In the genomic region with DNA sequence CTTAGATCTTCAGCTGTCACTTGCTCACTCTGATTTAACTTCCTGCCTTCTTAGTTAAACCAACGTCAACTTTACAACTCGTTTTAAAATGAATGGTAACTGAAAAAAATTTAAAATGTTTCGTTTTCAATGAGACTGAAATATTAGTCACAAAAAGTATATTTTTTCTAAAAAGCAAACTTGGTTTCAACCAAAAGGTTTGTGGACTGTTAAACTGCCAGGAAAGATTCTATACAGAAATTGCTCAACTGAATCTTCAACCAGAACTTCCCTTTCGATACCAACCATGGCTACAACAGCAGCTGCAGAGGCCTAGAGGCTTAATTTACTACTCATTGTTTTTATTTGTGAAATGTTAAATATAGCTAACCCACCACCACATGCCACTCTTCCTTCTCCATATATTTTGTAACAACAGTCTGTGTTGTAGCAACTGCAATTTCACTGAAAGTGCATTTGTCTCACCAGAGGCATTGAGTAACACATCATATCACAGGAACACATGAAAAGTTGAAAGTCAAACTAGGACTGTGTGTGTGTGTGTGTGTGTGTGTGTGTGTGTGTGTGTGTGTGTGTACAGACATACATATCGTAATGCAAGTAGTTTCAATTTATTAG, we compare ENCODE assay signal across 22 mouse cellular contexts. TPM values are rescaled to one million over a fixed set of nuclear protein-coding genes. Genes with fewer than 3 reads are reported as not detected.
DNase-seq lines count a peak whose midpoint lies in the region; ATAC-seq and TF ChIP-seq lines count a peak whose summit lies in the region.
"Had no signal": no experiment of that assay in that cellular context is flagged by ENCODE, and none has a peak within 500 bp of the region (broad histone marks: within the 10 kb centered on the region; RNA-seq: fewer than 3 reads in every experiment).

No protein-coding gene starts in this region.

- ATAC-seq in lung, postnatal 0 days, result peak; percentile 76
- peak; percentile 95 for ATAC-seq in common myeloid progenitor, adult 5-6 weeks (replicated peaks; ENCODE audit: low read depth, poor library complexity, severe bottlenecking)
- no peak for ATAC-seq in forebrain, postnatal 0 days
- no peak for ATAC-seq in intestine, embryonic 16.5 days
- ATAC-seq: hindbrain, postnatal 0 days had no signal

- DNase-seq in lung, postnatal 0 days (ENCODE audit: low spot score), result peak; percentile 86
- DNase-seq in lung, postnatal 10 days, result no peak
- DNase-seq in CD4-positive helper T cell, adult 2 months (ENCODE audit: low read depth, low spot score), result peak; percentile 64
- DNase-seq in c-Kit-positive CD71-positive TER-119-positive erythroid progenitor cells, embryonic 14.5 days (ENCODE audit: low spot score), result no peak
- no peak for DNase-seq in forebrain, postnatal 0 days
- DNase-seq: adrenal gland, postnatal 14 days; cerebellum, postnatal 10 days; heart, adult 2 months; heart, postnatal 10 days; kidney, adult 9 months; liver, embryonic 13.5 days; thymus, postnatal 4 days had no signal

- no peaks in the 10 kb centered on the region for H3K4me1 ChIP-seq in lung, postnatal 0 days (ENCODE audit: insufficient read depth, low read depth, low read length)
- no peaks in the 10 kb centered on the region for H3K4me1 ChIP-seq in forebrain, postnatal 0 days (ENCODE audit: insufficient read depth)
- H3K4me1 ChIP-seq in intestine, embryonic 16.5 days (ENCODE audit: control insufficient read depth, insufficient read depth, low read length), result no peaks in the 10 kb centered on the region
- H3K4me1 ChIP-seq: embryonic facial prominence, embryonic 12.5 days; forebrain, embryonic 10.5 days; liver, embryonic 13.5 days; midbrain, embryonic 10.5 days; neural tube, embryonic 12.5 days had no signal

- no peaks in the 10 kb centered on the region for H3K27me3 ChIP-seq in lung, postnatal 0 days (replicated peaks; ENCODE audit: insufficient read depth, low read length)
- H3K27me3 ChIP-seq in myocyte (ENCODE audit: control insufficient read depth, insufficient read depth, insufficient read length), result no peaks in the 10 kb centered on the region
- no peaks in the 10 kb centered on the region for H3K27me3 ChIP-seq in forebrain, postnatal 0 days (ENCODE audit: insufficient read depth, low read length)
- H3K27me3 ChIP-seq in intestine, embryonic 16.5 days (replicated peaks; ENCODE audit: control insufficient read depth, insufficient read depth, low read length), result no peaks in the 10 kb centered on the region
- H3K27me3 ChIP-seq: embryonic facial prominence, embryonic 12.5 days; liver, embryonic 13.5 days; neural tube, embryonic 12.5 days had no signal

- peak; percentile 64; the same call in 1 of the 2 replicates for TF ChIP-seq EP300 in lung, postnatal 0 days (IDR thresholded peaks at IDR 0.05)

- H3ac ChIP-seq in myocyte (ENCODE audit: control insufficient read depth, insufficient read length), result no peak overlapping the region

- H3K4me2 ChIP-seq in lung, postnatal 0 days (replicated peaks; ENCODE audit: low read depth, low read length), result no peak overlapping the region
- peak overlapping the region; percentile 5 for H3K4me2 ChIP-seq in myocyte (ENCODE audit: low read depth)
- H3K4me2 ChIP-seq in forebrain, postnatal 0 days (ENCODE audit: low read depth), result no peak overlapping the region
- no peak overlapping the region for H3K4me2 ChIP-seq in intestine, embryonic 16.5 days (ENCODE audit: low read depth, low read length)
- H3K4me2 ChIP-seq: embryonic facial prominence, embryonic 12.5 days; liver, embryonic 13.5 days; neural tube, embryonic 12.5 days had no signal

- H3K9me3 ChIP-seq in lung, postnatal 0 days (ENCODE audit: low read length), result no peaks in the 10 kb centered on the region
- no peaks in the 10 kb centered on the region for H3K9me3 ChIP-seq in forebrain, postnatal 0 days (ENCODE audit: low read length)
- H3K9me3 ChIP-seq in intestine, embryonic 16.5 days (ENCODE audit: control insufficient read depth, low read length), result no peaks in the 10 kb centered on the region
- H3K9me3 ChIP-seq: embryonic facial prominence, embryonic 12.5 days; forebrain, embryonic 10.5 days; G1E; liver, embryonic 13.5 days; midbrain, embryonic 10.5 days; neural tube, embryonic 12.5 days had no signal

- H3K9ac ChIP-seq in lung, postnatal 0 days (replicated peaks; ENCODE audit: low read depth), result no peak overlapping the region
- no peak overlapping the region for H3K9ac ChIP-seq in forebrain, postnatal 0 days
- no peak overlapping the region for H3K9ac ChIP-seq in intestine, embryonic 16.5 days (ENCODE audit: low read depth, low read length)
- H3K9ac ChIP-seq: embryonic facial prominence, embryonic 12.5 days; liver, embryonic 13.5 days; neural tube, embryonic 12.5 days had no signal

- 46% methylated on average over 5 of the region's 5 CpGs for WGBS in lung, postnatal 0 days
- WGBS in forebrain, postnatal 0 days, result 83% methylated on average over 5 of the region's 5 CpGs
- WGBS in intestine, embryonic 16.5 days, result 73% methylated on average over 5 of the region's 5 CpGs

- no peak for TF ChIP-seq POLR2A in myocyte (IDR thresholded peaks at IDR 0.05; ENCODE audit: insufficient read length, low read depth)

- H3K27ac ChIP-seq in lung, postnatal 0 days (ENCODE audit: low read length), result no peak overlapping the region
- H3K27ac ChIP-seq in forebrain, postnatal 0 days (ENCODE audit: low read depth, low read length), result no peak overlapping the region
- H3K27ac ChIP-seq in intestine, embryonic 16.5 days (ENCODE audit: low read length), result no peak overlapping the region
- H3K27ac ChIP-seq: embryonic facial prominence, embryonic 12.5 days; forebrain, embryonic 10.5 days; heart, adult 2 months; hindbrain, postnatal 0 days; layer of hippocampus, adult 2 months; liver, embryonic 13.5 days; midbrain, embryonic 10.5 days; neural tube, embryonic 12.5 days had no signal

- H3K4me3 ChIP-seq in lung, postnatal 0 days (ENCODE audit: low read depth, low read length), result no peak overlapping the region
- no peak overlapping the region for H3K4me3 ChIP-seq in myocyte
- no peak overlapping the region for H3K4me3 ChIP-seq in forebrain, postnatal 0 days (ENCODE audit: low read depth, low read length)
- no peak overlapping the region for H3K4me3 ChIP-seq in intestine, embryonic 16.5 days (ENCODE audit: low read length)
- H3K4me3 ChIP-seq: embryonic facial prominence, embryonic 12.5 days; forebrain, embryonic 10.5 days; heart, adult 2 months; layer of hippocampus, adult 2 months; liver, embryonic 13.5 days; midbrain, embryonic 10.5 days; neural tube, embryonic 12.5 days had no signal

- H3K36me3 ChIP-seq in lung, postnatal 0 days (ENCODE audit: insufficient read depth, low read length), result no peaks in the 10 kb centered on the region
- no peaks in the 10 kb centered on the region for H3K36me3 ChIP-seq in myocyte (ENCODE audit: control insufficient read depth, insufficient read depth)
- H3K36me3 ChIP-seq in forebrain, postnatal 0 days (ENCODE audit: insufficient read depth), result peaks cover 4% of the 10 kb centered on the region
- H3K36me3 ChIP-seq in intestine, embryonic 16.5 days (ENCODE audit: control insufficient read depth, insufficient read depth, low read length), result no peaks in the 10 kb centered on the region
- H3K36me3 ChIP-seq: embryonic facial prominence, embryonic 12.5 days; forebrain, embryonic 10.5 days; liver, embryonic 13.5 days; midbrain, embryonic 10.5 days; neural tube, embryonic 12.5 days had no signal

- TF ChIP-seq CTCF in lung, postnatal 0 days (IDR thresholded peaks at IDR 0.05), result no peak
- TF ChIP-seq CTCF in forebrain, postnatal 0 days (IDR thresholded peaks at IDR 0.05; ENCODE audit: low read depth), result no peak

- no peaks in the 10 kb centered on the region for H3K79me2 ChIP-seq in myocyte (ENCODE audit: control insufficient read depth, insufficient read depth)

TF ChIP-seq in myocyte, 11 proteins besides CTCF, POLR2A, EP300 and RAD21:
- TF ChIP-seq MYOD1 (IDR thresholded peaks at IDR 0.05; ENCODE audit: control insufficient read depth in 1 of 3, insufficient read length in 2 of 3, low read depth in 2 of 3) (no peak), POLR2AphosphoS2 (IDR thresholded peaks at IDR 0.05; ENCODE audit: insufficient read length, low read depth) (no peak), USF1 (IDR thresholded peaks at IDR 0.05; ENCODE audit: low read depth) (no peak), REST (IDR thresholded peaks at IDR 0.05; ENCODE audit: insufficient read depth, insufficient read length) (no peak), E2F4 (IDR thresholded peaks at IDR 0.05; ENCODE audit: insufficient read depth) (no peak), MAX (IDR thresholded peaks at IDR 0.05; ENCODE audit: low read depth) (no peak), MYOG (IDR thresholded peaks at IDR 0.05; ENCODE audit: control insufficient read depth in 1 of 3, insufficient read depth in 1 of 3, insufficient read length in 2 of 3, low read depth in 2 of 3) (no peak), TCF3 (IDR thresholded peaks at IDR 0.05; ENCODE audit: insufficient read length, low read depth) (no peak), SRF (IDR thresholded peaks at IDR 0.05; ENCODE audit: control insufficient read depth, insufficient read length, low read depth) (no peak), TCF12 (IDR thresholded peaks at IDR 0.05; ENCODE audit: insufficient read depth, poor library complexity, severe bottlenecking) (no peak), CEBPB (IDR thresholded peaks at IDR 0.05; ENCODE audit: insufficient read depth, poor library complexity, severe bottlenecking) (no peak)

RNA-seq across cellular contexts. Expression of a gene that starts 10.2 kb away (rescaled TPM):
- 6.0 and 8.6 TPM in 2 replicates for polyA plus RNA-seq in lung, postnatal 0 days (2015; fragmentation: Nextera tagmentation; extraction: Ambion mirVana)
- total RNA-seq in common myeloid progenitor, adult 5-6 weeks (2017), result 91.4 and 93.3 TPM in 2 replicates
- polyA plus RNA-seq in myocyte (2012; fragmentation: generic; extraction: Trizol), result 0.20 TPM
- total RNA-seq in forebrain, postnatal 0 days (2014; rRNA removed), result 58.6 and 71.5 TPM in 2 replicates
- 10.2 and 14.8 TPM in 2 replicates for polyA plus RNA-seq in forebrain, postnatal 0 days (2015; fragmentation: Nextera tagmentation; extraction: Ambion mirVana)
- 2.3 and 3.0 TPM in 2 replicates for polyA plus RNA-seq in intestine, embryonic 16.5 days (2015; fragmentation: Nextera tagmentation; extraction: Ambion mirVana)

Comparison
In these comparisons a context has a peak if more than half of its experiments do, and no peak if none do; other contexts are left out.
1. DNase-seq: peak in lung, postnatal 0 days (single experiment) and CD4-positive helper T cell, adult 2 months (single experiment); none in lung, postnatal 10 days (single experiment), c-Kit-positive CD71-positive TER-119-positive erythroid progenitor cells, embryonic 14.5 days (single experiment) and forebrain, postnatal 0 days (single experiment).
2. ATAC-seq: peak in lung, postnatal 0 days (single experiment) and common myeloid progenitor, adult 5-6 weeks (single experiment); none in forebrain, postnatal 0 days (single experiment) and intestine, embryonic 16.5 days (single experiment).